Mouse (Mus musculus) midbrain, embryonic 14.5 days (tissue): Measurements from ENCODE around the gene Itga8. TPM values are rescaled to one million over a fixed set of nuclear protein-coding genes. Genes with fewer than 3 reads are reported as not detected.

Source experiments
- ATAC-seq: fragments of 200-750 bp; cut with Nextera tagmentation; 2 replicates; pipeline ENCODE4 v1.8.0; 2017; ENCODE audit warnings: moderate number of reproducible peaks, moderate library complexity; ENCODE audit not compliant: low FRiP score, low TSS enrichment
- DNase-seq: peaks from one replicate; pipeline ENCODE4 v3.0.0-alpha.2; 2015
- H3K27ac ChIP-seq: fragments of 300-500 bp; sonication (generic); replicated peaks from 2 replicates; pipeline ENCODE4 v1.5.1; 2014; ENCODE audit warnings: mild to moderate bottlenecking, low read depth, low read length, moderate library complexity
- H3K27me3 ChIP-seq: fragments of 300-500 bp; sonication (generic); 2 replicates; pipeline ENCODE4 v1.6.1; 2014; ENCODE audit warnings: low read length, control low read depth, mixed read lengths; ENCODE audit not compliant: control insufficient read depth, insufficient read depth
- H3K36me3 ChIP-seq: fragments of 300-500 bp; sonication (generic); 2 replicates; pipeline ENCODE4 v1.6.1; 2014; ENCODE audit warnings: low read length, control low read depth; ENCODE audit not compliant: control insufficient read depth, insufficient read depth
- H3K4me1 ChIP-seq: fragments of 300-500 bp; sonication (generic); 2 replicates; pipeline ENCODE4 v1.6.1; 2014; ENCODE audit warnings: mild to moderate bottlenecking, antibody characterized with exemption, low read length, control low read depth; ENCODE audit not compliant: control insufficient read depth, insufficient read depth
- H3K4me2 ChIP-seq: fragments of 300-500 bp; sonication (generic); 2 replicates; pipeline ENCODE4 v1.6.1; 2014; ENCODE audit warnings: mild to moderate bottlenecking, low read length, moderate library complexity
- H3K4me3 ChIP-seq: fragments of 300-500 bp; sonication (generic); replicated peaks from 2 replicates; pipeline ENCODE4 v1.5.1; 2014; ENCODE audit warnings: low read depth, low read length
- H3K9ac ChIP-seq: fragments of 300-500 bp; sonication (generic); replicated peaks from 2 replicates; pipeline ENCODE4 v1.6.1; 2014; ENCODE audit warnings: mild to moderate bottlenecking, low read length, moderate library complexity
- H3K9me3 ChIP-seq: fragments of 300-500 bp; sonication (generic); 2 replicates; pipeline ENCODE4 v1.6.1; 2016; ENCODE audit warnings: low read length, control low read depth, mixed read lengths; ENCODE audit not compliant: control insufficient read depth
- WGBS: fragments of 180-500 bp; shearing (Covaris S2); extraction: QIAGEN DNeasy Blood & Tissue Kit; methylation state at CpG from one replicate; pipeline ENCODE4 v1.1.7; 2014; 5-methylcytosine and 5-hydroxymethylcytosine counted together
- polyA plus RNA-seq: library from polyadenylated mRNA; unstranded; fragments of >200 nt; fragmentation: Nextera tagmentation; extraction: Ambion mirVana; gene quantifications from 2 replicates; pipeline ENCODE4 v1.2.1, GENCODE M21; 2014

Gene Itga8
- polyA plus RNA-seq, 1 experiment from 2014 or later: 2.1 TPM

- ATAC-seq (no peak), DNase-seq (no peak)
- no peaks in the 10 kb centered on the region for H3K9me3 ChIP-seq
- no peak overlapping the region for H3K27ac ChIP-seq
- no peaks in the 10 kb centered on the region for H3K27me3 ChIP-seq
- no peak overlapping the region for H3K4me2 ChIP-seq
- H3K4me1 ChIP-seq: 0 out of 2 replicates have a peak, but pooled peaks cover 4% of the 10 kb centered on the region
- 88% methylated on average over 3 of the region's 3 CpGs for WGBS
- H3K9ac ChIP-seq: no peak overlapping the region
- H3K4me3 ChIP-seq: no peak overlapping the region
- no peaks in the 10 kb centered on the region for H3K36me3 ChIP-seq
Observed at GRCm38 (mm10) chr2:12290235-12290634, 11.5 kb downstream of the Itga8 start.

GRCm38 (mm10) chr2:12287831-12288230 lies 13.9 kb downstream of the Itga8 start:
- WGBS: 85% methylated on average over 3 of the region's 3 CpGs
- DNase-seq: no peak
- no peak for ATAC-seq
- 0 out of 2 replicates have a peak, but pooled peaks cover 4% of the 10 kb centered on the region for H3K4me1 ChIP-seq
- no peaks in the 10 kb centered on the region for H3K27me3 ChIP-seq
- no peak overlapping the region for H3K4me2 ChIP-seq
- H3K9me3 ChIP-seq: no peaks in the 10 kb centered on the region
- no peak overlapping the region for H3K9ac ChIP-seq
- no peaks in the 10 kb centered on the region for H3K36me3 ChIP-seq
- no peak overlapping the region for H3K4me3 ChIP-seq
- H3K27ac ChIP-seq: no peak overlapping the region

- 63% methylated on average over 1 of the region's 1 CpGs for WGBS
- no peaks in the 10 kb centered on the region for H3K36me3 ChIP-seq
Observed at GRCm38 (mm10) chr2:12280664-12281063, 21.1 kb downstream of the Itga8 start.

GRCm38 (mm10) chr2:12279070-12279612 lies 22.6 kb downstream of the Itga8 start:
- 62% methylated on average over 4 of the region's 4 CpGs for WGBS
- Histone ChIP-seq H3K36me3 (no peaks in the 10 kb centered on the region), H3K9ac (no peak overlapping the region), H3K4me1 (no peaks in the 10 kb centered on the region), H3K27me3 (no peaks in the 10 kb centered on the region), H3K27ac (no peak overlapping the region), H3K4me2 (no peak overlapping the region), H3K9me3 (no peaks in the 10 kb centered on the region), H3K4me3 (no peak overlapping the region)
- no peak for ATAC-seq
- DNase-seq: no peak

More at GRCm38 (mm10) chr2:12280664-12281063, 21.1 kb downstream of the Itga8 start:
- H3K4me1 ChIP-seq: no peaks in the 10 kb centered on the region
- no peaks in the 10 kb centered on the region for H3K9me3 ChIP-seq
- H3K27me3 ChIP-seq: no peaks in the 10 kb centered on the region
- no peak overlapping the region for H3K9ac ChIP-seq
- ATAC-seq (no peak), DNase-seq (no peak)
- no peak overlapping the region for H3K27ac ChIP-seq
- H3K4me2 ChIP-seq: no peak overlapping the region
- no peak overlapping the region for H3K4me3 ChIP-seq

GRCm38 (mm10) chr2:12256635-12257317 lies 44.9 kb downstream of the Itga8 start:
- no peaks in the 10 kb centered on the region for H3K36me3 ChIP-seq
- 0 out of 2 replicates have a peak, but pooled peaks have one; percentile 55 for ATAC-seq

GRCm38 (mm10) chr2:12255901-12256300 lies 45.8 kb downstream of the Itga8 start:
- no peak overlapping the region for H3K4me3 ChIP-seq
- no peak overlapping the region for H3K27ac ChIP-seq
- H3K9ac ChIP-seq: no peak overlapping the region
- 92% methylated on average over 2 of the region's 2 CpGs for WGBS
- ATAC-seq (no peak), DNase-seq (no peak)
- H3K4me1 ChIP-seq: no peaks in the 10 kb centered on the region
- H3K36me3 ChIP-seq: no peaks in the 10 kb centered on the region
- H3K9me3 ChIP-seq: no peaks in the 10 kb centered on the region
- H3K4me2 ChIP-seq: no peak overlapping the region
- H3K27me3 ChIP-seq: no peaks in the 10 kb centered on the region

More at GRCm38 (mm10) chr2:12256635-12257317, 44.9 kb downstream of the Itga8 start:
- Histone ChIP-seq H3K27ac (no peak overlapping the region), H3K9ac (no peak overlapping the region), H3K27me3 (no peaks in the 10 kb centered on the region), H3K4me3 (no peak overlapping the region), H3K4me1 (no peaks in the 10 kb centered on the region), H3K4me2 (no peak overlapping the region), H3K9me3 (no peaks in the 10 kb centered on the region)
- DNase-seq: peak; percentile 24
- WGBS: 76% methylated on average over 2 of the region's 2 CpGs

GRCm38 (mm10) chr2:12235345-12235744 lies 66.4 kb downstream of the Itga8 start:
- no peaks in the 10 kb centered on the region for H3K4me1 ChIP-seq
- no peaks in the 10 kb centered on the region for H3K9me3 ChIP-seq
- H3K27ac ChIP-seq: no peak overlapping the region
- H3K36me3 ChIP-seq: no peaks in the 10 kb centered on the region
- H3K4me2 ChIP-seq: no peak overlapping the region
- no peak overlapping the region for H3K4me3 ChIP-seq
- no peak for ATAC-seq
- H3K9ac ChIP-seq: no peak overlapping the region
- DNase-seq: no peak
- H3K27me3 ChIP-seq: no peaks in the 10 kb centered on the region
- 91% methylated on average over 3 of the region's 3 CpGs for WGBS

- 88% methylated on average over 2 of the region's 2 CpGs for WGBS
- Histone ChIP-seq H3K4me2 (no peak overlapping the region), H3K36me3 (no peaks in the 10 kb centered on the region), H3K27ac (no peak overlapping the region), H3K27me3 (no peaks in the 10 kb centered on the region), H3K4me1 (no peaks in the 10 kb centered on the region), H3K9me3 (no peaks in the 10 kb centered on the region), H3K4me3 (no peak overlapping the region), H3K9ac (no peak overlapping the region)
- no peak for DNase-seq
- ATAC-seq: no peak
Observed at GRCm38 (mm10) chr2:12229721-12230120, 72.0 kb downstream of the Itga8 start.

- Histone ChIP-seq H3K4me3 (no peak overlapping the region), H3K27ac (no peak overlapping the region), H3K27me3 (no peaks in the 10 kb centered on the region), H3K4me1 (no peaks in the 10 kb centered on the region), H3K36me3 (no peaks in the 10 kb centered on the region), H3K9ac (no peak overlapping the region), H3K4me2 (no peak overlapping the region), H3K9me3 (no peaks in the 10 kb centered on the region)
- ATAC-seq (no peak), DNase-seq (no peak)
- WGBS: 67% methylated on average over 3 of the region's 3 CpGs
Observed at GRCm38 (mm10) chr2:12228335-12228734, 73.4 kb downstream of the Itga8 start.
